Comparison of ENCODE assay signal across 9 mouse cellular contexts in the genomic region with DNA sequence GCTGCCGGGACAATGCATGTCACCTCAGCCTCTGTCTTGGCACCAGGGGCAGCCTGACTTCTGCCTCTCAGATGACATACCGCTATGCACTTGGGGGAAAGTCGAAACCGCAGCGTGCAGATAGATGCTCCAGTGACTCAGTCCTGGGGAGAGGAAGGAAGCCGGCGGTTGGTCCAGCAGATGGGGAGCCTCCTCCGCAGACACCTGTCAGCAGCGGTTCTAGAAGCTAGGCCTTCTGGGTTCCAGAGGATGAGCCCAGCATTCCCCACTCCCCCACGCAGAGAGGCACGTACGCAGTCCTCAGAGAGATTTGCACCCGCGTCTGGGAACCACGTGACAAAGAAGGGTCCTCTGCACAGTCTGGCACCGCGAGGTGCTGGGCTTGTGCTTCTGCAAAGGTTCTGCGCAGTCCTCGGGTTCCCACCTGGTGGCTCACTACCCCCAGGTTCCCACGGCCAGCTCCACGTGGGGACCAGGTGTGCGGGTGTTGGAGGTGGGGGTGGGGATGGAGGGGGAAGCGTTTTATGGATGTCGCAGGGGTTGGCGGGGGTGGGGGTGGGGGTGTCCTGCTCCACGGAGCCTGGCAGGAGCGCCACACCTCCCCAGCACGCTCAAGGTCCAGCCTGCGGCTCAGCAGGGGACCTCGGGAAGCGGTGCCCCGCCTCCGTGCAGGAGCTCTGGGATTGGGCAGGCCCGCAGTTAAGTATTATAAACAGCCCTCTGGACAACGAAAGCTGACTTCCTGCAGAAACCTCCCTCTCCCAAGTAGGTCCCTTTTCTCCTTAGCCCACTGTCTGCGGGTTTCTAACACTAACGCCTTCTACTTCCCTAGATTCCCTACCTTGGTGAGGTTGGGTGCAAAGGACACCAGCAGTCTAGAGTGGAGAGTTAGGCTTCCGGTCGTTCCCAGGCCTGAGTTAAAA. TPM values are rescaled to one million over a fixed set of nuclear protein-coding genes. Genes with fewer than 3 reads are reported as not detected.
DNase-seq lines count a peak whose midpoint lies in the region; ATAC-seq and TF ChIP-seq lines count a peak whose summit lies in the region.
"Had no signal": no experiment of that assay in that cellular context is flagged by ENCODE, and none has a peak within 500 bp of the region (broad histone marks: within the 10 kb centered on the region; RNA-seq: fewer than 3 reads in every experiment).

No protein-coding gene starts in this region.

- no peaks in the 10 kb centered on the region for H3K79me2 ChIP-seq in heart, adult 2 months (replicated peaks; ENCODE audit: control insufficient read depth, insufficient read depth, low read length)

- no peaks in the 10 kb centered on the region for H3K4me1 ChIP-seq in heart, adult 2 months (ENCODE audit: control insufficient read depth, insufficient read depth, low read length)
- H3K4me1 ChIP-seq in kidney, adult 2 months (ENCODE audit: control insufficient read depth, insufficient read depth, low read length), result peaks cover 15% of the 10 kb centered on the region; the same call in 1 of the 2 replicates
- H3K4me1 ChIP-seq in limb, embryonic 10.5 days, result peaks cover 28% of the 10 kb centered on the region
- H3K4me1 ChIP-seq in midbrain, embryonic 11.5 days (ENCODE audit: control insufficient read depth, insufficient read depth, low read length), result peaks cover 12% of the 10 kb centered on the region
- H3K4me1 ChIP-seq in spleen, adult 2 months (ENCODE audit: control insufficient read depth, insufficient read depth, insufficient read length), result peaks cover 5% of the 10 kb centered on the region; the same call in 1 of the 2 replicates

- H3K9me3 ChIP-seq in limb, embryonic 10.5 days (replicated peaks), result no peaks in the 10 kb centered on the region
- no peaks in the 10 kb centered on the region for H3K9me3 ChIP-seq in midbrain, embryonic 11.5 days (ENCODE audit: control insufficient read depth, low read length)

- peak overlapping the region; percentile 43 for H3K4me3 ChIP-seq in heart, adult 2 months
- H3K4me3 ChIP-seq in kidney, adult 2 months (ENCODE audit: insufficient read depth, low read depth, low read length), result peak overlapping the region; percentile 58
- peak overlapping the region; percentile 60 for H3K4me3 ChIP-seq in limb, embryonic 10.5 days
- peak overlapping the region; percentile 35 for H3K4me3 ChIP-seq in midbrain, embryonic 11.5 days (ENCODE audit: low read depth, low read length)
- H3K4me3 ChIP-seq in spleen, adult 2 months (ENCODE audit: extremely low read depth, insufficient read depth, insufficient read length), result peak overlapping the region; percentile 47

- peak overlapping the region; percentile 80 for H3K4me2 ChIP-seq in midbrain, embryonic 11.5 days

- peak; percentile 98 for DNase-seq in heart, adult 11 months
- DNase-seq in heart, adult 8-10 months (ENCODE audit: low spot score), result no peak
- DNase-seq in heart, adult 2 months, result peak; percentile 64 to 71
- peak; percentile 96 for DNase-seq in kidney, adult 2 months
- peak; percentile 74 for DNase-seq in limb, embryonic 10.5 days (ENCODE audit: low spot score)
- peak; percentile 91 for DNase-seq in midbrain, embryonic 11.5 days (ENCODE audit: low spot score, missing footprints)
- peak; percentile 65 to 83 for DNase-seq in spleen, adult 2 months (ENCODE audit: low read depth in 1 of 2, low spot score in 2 of 2)

- WGBS in heart, adult 2 months, result 3% methylated on average over 39 of the region's 39 CpGs
- WGBS in kidney, adult 2 months, result 1% methylated on average over 39 of the region's 39 CpGs
- 1% methylated on average over 39 of the region's 39 CpGs for WGBS in limb, embryonic 10.5 days
- WGBS in midbrain, embryonic 11.5 days, result 3% methylated on average over 35 of the region's 39 CpGs
- 2% methylated on average over 39 of the region's 39 CpGs for WGBS in spleen, adult 2 months

- no peaks in the 10 kb centered on the region for H3K27me3 ChIP-seq in heart, adult 2 months (ENCODE audit: control insufficient read depth, insufficient read depth, low read length)
- no peaks in the 10 kb centered on the region for H3K27me3 ChIP-seq in kidney, adult 2 months (replicated peaks; ENCODE audit: control insufficient read depth, insufficient read depth, low read length)
- no peaks in the 10 kb centered on the region for H3K27me3 ChIP-seq in limb, embryonic 10.5 days (ENCODE audit: low read depth, poor library complexity, severe bottlenecking)
- 0 out of 2 replicates have a peak, but pooled peaks cover 2% of the 10 kb centered on the region for H3K27me3 ChIP-seq in midbrain, embryonic 11.5 days (ENCODE audit: control insufficient read depth, insufficient read depth, low read length)
- no peaks in the 10 kb centered on the region for H3K27me3 ChIP-seq in spleen, adult 2 months (ENCODE audit: control insufficient read depth, insufficient read depth, low read length)

- H3K36me3 ChIP-seq in heart, adult 2 months (ENCODE audit: control insufficient read depth, insufficient read depth, low read length), result no peaks in the 10 kb centered on the region
- no peaks in the 10 kb centered on the region for H3K36me3 ChIP-seq in kidney, adult 2 months (ENCODE audit: control insufficient read depth, insufficient read depth, low read length)
- H3K36me3 ChIP-seq in limb, embryonic 10.5 days, result no peaks in the 10 kb centered on the region
- H3K36me3 ChIP-seq in midbrain, embryonic 11.5 days (ENCODE audit: control insufficient read depth, insufficient read depth, low read length), result no peaks in the 10 kb centered on the region
- H3K36me3 ChIP-seq in spleen, adult 2 months (ENCODE audit: control insufficient read depth, insufficient read depth, low read length), result no peaks in the 10 kb centered on the region
- H3K36me3 ChIP-seq: G1E had no signal

- TF ChIP-seq EP300 in heart, adult 2 months (IDR thresholded peaks at IDR 0.05; ENCODE audit: insufficient read depth, low read depth, low read length), result no peak

- peak; percentile 80 for ATAC-seq in common myeloid progenitor, adult 5-6 weeks (replicated peaks; ENCODE audit: low read depth, poor library complexity, severe bottlenecking)
- peak; percentile 77 for ATAC-seq in midbrain, embryonic 11.5 days (ENCODE audit: low FRiP score)

- peak; percentile 64 for TF ChIP-seq POLR2A in heart, adult 2 months (IDR thresholded peaks at IDR 0.05; ENCODE audit: insufficient read depth, low read depth, low read length)
- TF ChIP-seq POLR2A in kidney, adult 2 months (IDR thresholded peaks at IDR 0.05; ENCODE audit: low read depth, low read length), result peak; percentile 76
- no peak for TF ChIP-seq POLR2A in spleen, adult 2 months (IDR thresholded peaks at IDR 0.05; ENCODE audit: low read depth, low read length)

- peak overlapping the region; percentile 47 for H3K9ac ChIP-seq in heart, adult 2 months (ENCODE audit: low read depth, low read length)
- H3K9ac ChIP-seq in midbrain, embryonic 11.5 days (ENCODE audit: low read length), result peak overlapping the region; percentile 48

- intact Hi-C loops in heart, adult 2 months (cut with DNase I), result loop anchor here (5.0 kb wide), 1 partner anchor 33 kb away; no protein-coding TSS in a partner anchor

- TF ChIP-seq CTCF in heart, adult 2 months (IDR thresholded peaks at IDR 0.05), result no peak
- no peak for TF ChIP-seq CTCF in kidney, adult 2 months (conservative IDR thresholded peaks at IDR 0.05; ENCODE audit: insufficient read depth, insufficient read length, low read depth, low read length)
- TF ChIP-seq CTCF in spleen, adult 2 months (IDR thresholded peaks at IDR 0.05; ENCODE audit: extremely low read depth, insufficient read depth, insufficient read length, insufficient replicate concordance), result no peak

- H3K27ac ChIP-seq in heart, adult 2 months, result peak overlapping the region; percentile 83
- peak overlapping the region; percentile 97 for H3K27ac ChIP-seq in kidney, adult 2 months (ENCODE audit: insufficient read depth, low read depth, low read length)
- H3K27ac ChIP-seq in limb, embryonic 10.5 days, result peak overlapping the region; percentile 88
- no peak overlapping the region for H3K27ac ChIP-seq in midbrain, embryonic 11.5 days (ENCODE audit: low read depth, low read length)
- 0 out of 2 replicates have a peak overlapping the region, but pooled peaks have one; percentile 4 for H3K27ac ChIP-seq in spleen, adult 2 months (ENCODE audit: insufficient read depth, low read length)

RNA-seq across cellular contexts. Expression of a gene that starts 30.2 kb away (rescaled TPM):
- 10 to 100 TPM in 3 of 4 experiments, 1 to 10 TPM in 1; 8.8 to 12.8 (median 11.6) TPM for total RNA-seq in heart, adult 8-10 months (2022)
- total RNA-seq in common myeloid progenitor, adult 5-6 weeks (2017), result 9.1 and 10.6 TPM in 2 replicates
- 10 to 100 TPM in 1 of 2 experiments, 1 to 10 TPM in 1; 9.5 to 10.4 TPM for total RNA-seq in heart, adult 2 months (2021)
- 4.8 and 8.7 TPM in 2 replicates for polyA plus RNA-seq in heart, adult 2 months (2012; rRNA removed)
- polyA plus RNA-seq in kidney, adult 2 months (2012; rRNA removed), result 6.6 and 7.5 TPM in 2 replicates
- 15.4 and 19.3 TPM in 2 replicates for polyA plus RNA-seq in limb, embryonic 10.5 days (2016; fragmentation: Nextera tagmentation; extraction: Ambion mirVana)
- polyA plus RNA-seq in midbrain, embryonic 11.5 days (2014; fragmentation: Nextera tagmentation; extraction: Ambion mirVana), result 31.1 and 37.1 TPM in 2 replicates
- 2.4 and 2.5 TPM in 2 replicates for polyA plus RNA-seq in spleen, adult 2 months (2012; rRNA removed)
- polyA plus RNA-seq: G1E had no signal

RNA-seq across cellular contexts. Expression of a gene that starts 35.6 kb away (rescaled TPM):
- total RNA-seq in heart, adult 8-10 months (2022), result 1 to 10 TPM; 3.2 to 7.7 (median 7.3) TPM
- total RNA-seq in common myeloid progenitor, adult 5-6 weeks (2017), result not detected in 2 replicates
- total RNA-seq in heart, adult 2 months (2021), result 1 to 10 TPM; 5.7 to 5.9 TPM
- not detected in 2 replicates for polyA plus RNA-seq in heart, adult 2 months (2012; rRNA removed)
- not detected in 2 replicates for polyA plus RNA-seq in kidney, adult 2 months (2012; rRNA removed)
- 0.85 TPM in 1 of 2 replicates, not detected in the other for polyA plus RNA-seq in limb, embryonic 10.5 days (2016; fragmentation: Nextera tagmentation; extraction: Ambion mirVana)
- 2.0 TPM in 1 of 2 replicates, not detected in the other for polyA plus RNA-seq in midbrain, embryonic 11.5 days (2014; fragmentation: Nextera tagmentation; extraction: Ambion mirVana)
- not detected in 2 replicates for polyA plus RNA-seq in spleen, adult 2 months (2012; rRNA removed)
- total RNA-seq: G1E had no signal
- polyA plus RNA-seq: G1E had no signal
